8 mouse cellular contexts compared by ENCODE assay signal in the genomic region with DNA sequence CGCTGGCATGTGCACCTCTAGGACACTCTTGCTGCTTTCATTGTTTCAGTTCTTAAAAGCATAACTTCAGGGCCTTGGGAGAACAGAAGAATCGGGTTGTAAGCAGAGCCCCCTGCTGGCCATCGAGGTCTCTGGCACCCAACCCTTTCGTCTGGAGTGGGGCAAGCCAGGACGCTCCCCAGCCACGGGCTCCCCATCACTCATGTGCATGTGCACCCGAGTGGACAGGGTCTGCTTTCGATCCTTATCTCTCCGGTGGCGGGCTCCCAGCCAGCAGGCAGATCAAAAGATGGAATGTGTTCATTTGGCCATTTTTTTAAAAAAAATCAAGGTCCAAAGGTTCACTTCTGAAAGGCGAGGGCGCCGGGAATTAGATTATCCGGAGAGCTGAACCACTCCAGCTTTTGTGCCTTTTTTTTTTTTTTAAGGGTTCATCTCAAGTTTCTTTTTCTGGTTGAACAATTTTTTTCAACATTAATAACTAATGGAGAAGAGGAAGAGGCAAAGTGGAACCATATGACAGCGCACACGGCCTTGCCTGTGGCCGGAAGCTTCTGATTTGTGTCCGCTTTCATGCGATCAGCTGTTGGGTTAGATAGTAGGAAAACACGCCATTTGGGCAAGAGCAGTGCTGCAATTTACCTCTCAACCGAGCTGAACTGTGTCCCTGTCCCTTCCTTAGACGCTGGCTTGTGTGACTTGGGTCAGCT. TPM values are rescaled to one million over a fixed set of nuclear protein-coding genes. Genes with fewer than 3 reads are reported as not detected.
DNase-seq lines count a peak whose midpoint lies in the region; ATAC-seq lines count a peak whose summit lies in the region.

No protein-coding gene starts in this region.

- peaks cover 41% of the 10 kb centered on the region for H3K4me1 ChIP-seq in midbrain, embryonic 10.5 days

- 60% methylated on average over 22 of the region's 22 CpGs for WGBS in midbrain, embryonic 10.5 days

- intact Hi-C loops in left cerebral cortex, postnatal 10 days (cut with DNase I), result loop anchor here (5.0 kb wide), 1 partner anchor 165 kb away; no protein-coding TSS in a partner anchor

- H3K36me3 ChIP-seq in midbrain, embryonic 10.5 days, result peaks cover 19% of the 10 kb centered on the region

- H3K27ac ChIP-seq in midbrain, embryonic 10.5 days (replicated peaks), result peak overlapping the region; percentile 55

- DNase-seq in adipocyte (ENCODE audit: low spot score), result peak; percentile 71
- peak; percentile 80 for DNase-seq in gastrocnemius, postnatal 10 days
- DNase-seq in left cerebral cortex, postnatal 10 days (ENCODE audit: extremely low spot score in 1 of 2, low spot score in 2 of 2), result peak; percentile 49 to 79
- DNase-seq in midbrain, embryonic 10.5 days (ENCODE audit: low spot score), result peak; percentile 69
- peak; percentile 63 for DNase-seq in right cerebral cortex, postnatal 4 days
- peak; percentile 70 for DNase-seq in yolk sac, embryonic 10.5 days (ENCODE audit: low spot score)

- ATAC-seq in common myeloid progenitor, adult 5-6 weeks (replicated peaks; ENCODE audit: low read depth, poor library complexity, severe bottlenecking), result peak; percentile 91
- peak; percentile 73 for ATAC-seq in inflammation-experienced regulatory T-cells, adult 6 months

- H3K27me3 ChIP-seq in midbrain, embryonic 10.5 days (ENCODE audit: low read depth, poor library complexity, severe bottlenecking), result no peaks in the 10 kb centered on the region

- H3K9me3 ChIP-seq in midbrain, embryonic 10.5 days (replicated peaks), result no peaks in the 10 kb centered on the region

- H3K4me3 ChIP-seq in midbrain, embryonic 10.5 days, result no peak overlapping the region

RNA-seq across cellular contexts. Expression of a gene that starts 58.3 kb away (rescaled TPM):
- total RNA-seq in common myeloid progenitor, adult 5-6 weeks (2017), result 2.6 and 3.6 TPM in 2 replicates
- 1 to 10 TPM; 4.9 to 5.6 TPM for total RNA-seq in gastrocnemius, postnatal 10 days (2021)
- 10 to 100 TPM in 1 of 3 experiments, 1 to 10 TPM in 2; 7.6 to 10.0 (median 9.7) TPM for polyA plus RNA-seq in inflammation-experienced regulatory T-cells, adult 6 months (2017; shearing (Covaris generic))
- total RNA-seq in left cerebral cortex, postnatal 10 days (2021), result 10 to 100 TPM; 12.6 to 16.6 TPM
- 15.9 and 16.1 TPM in 2 replicates for polyA plus RNA-seq in midbrain, embryonic 10.5 days (2016; fragmentation: Nextera tagmentation; extraction: Ambion mirVana)

RNA-seq across cellular contexts. Expression of a gene that starts 58.3 kb away (rescaled TPM):
- total RNA-seq in common myeloid progenitor, adult 5-6 weeks (2017), result 10.6 and 12.4 TPM in 2 replicates
- 10 to 100 TPM; 32.7 to 36.9 TPM for total RNA-seq in gastrocnemius, postnatal 10 days (2021)
- 1 to 10 TPM; 5.4 to 7.7 (median 6.8) TPM for polyA plus RNA-seq in inflammation-experienced regulatory T-cells, adult 6 months (2017; shearing (Covaris generic))
- total RNA-seq in left cerebral cortex, postnatal 10 days (2021), result 10 to 100 TPM; 26.7 to 29.6 TPM
- 99.7 and 103 TPM in 2 replicates for polyA plus RNA-seq in midbrain, embryonic 10.5 days (2016; fragmentation: Nextera tagmentation; extraction: Ambion mirVana)

RNA-seq across cellular contexts. Expression of a gene that starts 59.5 kb away (rescaled TPM):
- total RNA-seq in common myeloid progenitor, adult 5-6 weeks (2017), result 126 and 137 TPM in 2 replicates
- total RNA-seq in gastrocnemius, postnatal 10 days (2021), result 100 to 1,000 TPM; 576 to 632 TPM
- polyA plus RNA-seq in inflammation-experienced regulatory T-cells, adult 6 months (2017; shearing (Covaris generic)), result 100 to 1,000 TPM; 536 to 831 (median 607) TPM
- 100 to 1,000 TPM; 343 to 357 TPM for total RNA-seq in left cerebral cortex, postnatal 10 days (2021)
- 330 and 349 TPM in 2 replicates for polyA plus RNA-seq in midbrain, embryonic 10.5 days (2016; fragmentation: Nextera tagmentation; extraction: Ambion mirVana)
